Mouse (Mus musculus): ENCODE data around the gene Ndst2. TPM values are rescaled to one million over a fixed set of nuclear protein-coding genes. Genes with fewer than 3 reads are reported as not detected.

Gene Ndst2
- polyA plus RNA-seq, 1 experiment from 2014 or later = 22.4 TPM

DNA sequence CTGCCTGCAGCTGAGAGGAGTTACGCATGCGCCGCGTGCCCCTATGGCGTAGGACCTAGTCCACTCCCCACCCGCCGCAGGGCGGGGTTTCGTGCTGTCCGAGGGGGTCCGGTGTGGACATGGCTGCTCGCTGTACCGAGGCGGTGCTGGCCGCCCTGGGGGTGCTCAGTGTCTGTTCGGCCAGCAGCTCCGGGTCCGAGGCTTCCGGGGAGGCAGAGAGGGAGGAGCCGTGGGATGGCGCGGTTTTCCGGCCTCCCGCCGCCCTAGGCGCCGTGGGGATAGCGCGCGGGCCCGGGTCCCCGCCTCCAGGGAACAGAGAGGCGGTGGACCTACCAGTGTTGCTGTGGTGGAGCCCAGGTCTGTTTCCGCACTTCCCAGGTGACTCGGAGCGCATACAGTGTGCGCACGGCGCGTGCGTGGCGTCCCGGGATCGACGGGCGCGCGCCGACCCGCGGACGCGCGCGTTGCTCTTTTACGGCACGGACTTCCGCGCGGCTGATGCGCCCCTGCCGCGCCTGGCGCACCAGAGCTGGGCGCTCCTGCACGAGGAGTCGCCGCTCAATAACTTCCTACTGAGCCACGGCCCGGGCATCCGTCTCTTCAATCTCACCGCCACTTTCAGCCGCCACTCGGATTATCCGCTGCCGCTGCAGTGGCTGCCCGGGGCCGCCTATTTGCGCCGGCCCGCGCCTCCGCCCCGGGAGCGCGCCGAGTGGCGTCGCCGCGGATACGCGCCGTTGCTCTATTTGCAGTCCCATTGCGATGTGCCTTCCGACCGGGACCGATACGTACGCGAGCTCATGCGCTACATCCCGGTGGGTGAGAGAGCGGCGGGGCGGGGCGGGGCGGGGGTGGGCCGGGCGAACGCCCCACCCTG, 39.2 kb downstream of the Ndst2 start, which contains the start of gene Fut11:
Gene Fut11 (plus strand): TSS at position 85 of the 877 bp plus-strand sequence.
- Histone ChIP-seq H3K36me3 (peaks cover 78% of the 10 kb centered on the region), H3K27ac (peak within 1 kb of the TSS; percentile 96), H3K4me2 (peak within 1 kb of the TSS; percentile 90), H3K4me3 (peak within 1 kb of the TSS; percentile 94), H3K9me3 (replicated peaks) (no peaks in the 10 kb centered on the region), H3K9ac (peak within 1 kb of the TSS; percentile 94), H3K27me3 (replicated peaks) (no peaks in the 10 kb centered on the region), H3K4me1 (peaks cover 59% of the 10 kb centered on the region)
- WGBS (ENCODE audit: insufficient replicate concordance) = under 1% methylated on average over 111 of the region's 111 CpGs
- ATAC-seq = peak; percentile 87

DNA sequence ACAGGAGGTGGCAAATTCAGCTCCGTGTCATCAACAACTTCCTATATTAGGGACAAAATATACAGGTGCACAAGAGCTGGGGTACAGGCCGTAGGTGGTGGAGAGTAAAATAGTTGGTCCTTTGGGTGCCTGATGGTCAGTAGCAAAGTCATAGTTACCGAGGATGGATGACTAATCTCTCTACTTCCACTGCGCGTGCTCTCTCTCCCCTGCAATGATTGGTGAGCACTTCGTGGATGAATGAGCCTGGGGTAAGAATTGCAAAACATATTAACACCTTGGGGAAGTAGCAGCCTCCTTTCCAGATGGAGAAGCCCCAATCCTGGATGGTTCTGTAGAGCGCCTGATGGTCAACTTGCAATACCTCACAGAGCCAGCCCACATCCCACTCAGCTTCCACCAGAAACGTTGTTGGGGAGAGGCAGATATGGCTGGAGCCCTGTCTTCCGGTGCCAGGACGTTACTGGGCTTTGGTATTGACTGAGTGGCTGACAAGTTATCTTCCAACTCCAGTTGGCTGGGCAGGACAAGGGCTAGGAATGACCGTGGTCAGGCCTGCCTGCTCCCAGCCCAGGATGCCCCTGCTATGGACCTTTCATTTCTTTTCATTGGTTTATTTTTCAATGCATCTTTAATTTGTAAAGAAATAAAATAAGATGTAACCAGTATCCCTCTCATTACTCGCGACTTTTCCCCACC, 40.0 kb downstream of the Ndst2 start:
- Histone ChIP-seq H3K4me2 (peak overlapping the region; percentile 90), H3K36me3 (peaks cover 80% of the 10 kb centered on the region), H3K9me3 (replicated peaks) (no peaks in the 10 kb centered on the region), H3K4me3 (peak overlapping the region; percentile 94), H3K9ac (peak overlapping the region; percentile 94), H3K4me1 (peaks cover 53% of the 10 kb centered on the region), H3K27me3 (replicated peaks) (no peaks in the 10 kb centered on the region), H3K27ac (peak overlapping the region; percentile 96)
- WGBS (ENCODE audit: insufficient replicate concordance) = 41% methylated on average over 13 of the region's 13 CpGs
- ATAC-seq = peak; percentile 27

DNA sequence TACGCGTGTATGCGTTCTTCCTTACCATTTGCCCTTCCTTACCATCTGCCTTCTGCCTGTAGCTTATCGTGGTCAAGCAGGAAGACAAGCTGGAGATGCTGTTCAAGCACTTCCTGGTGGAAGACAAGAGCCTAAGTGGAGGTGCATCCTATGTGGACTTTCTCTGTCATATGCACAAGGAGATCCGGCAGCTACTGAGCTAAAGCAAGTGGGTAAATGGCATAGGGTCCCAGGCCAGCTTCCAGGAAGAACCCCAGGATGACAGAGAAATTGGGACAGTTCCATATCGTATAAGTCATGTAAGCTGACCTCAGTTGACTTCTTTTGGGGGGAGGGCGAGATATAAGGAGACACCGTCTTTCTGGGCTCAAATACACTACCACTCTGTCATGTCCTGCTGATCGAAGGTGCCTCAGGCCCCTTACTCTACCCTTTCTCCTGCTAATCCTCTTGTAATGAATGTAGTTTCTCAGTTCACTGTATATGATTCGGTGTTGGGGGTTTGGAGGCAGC, 40.7 kb downstream of the Ndst2 start:
- Histone ChIP-seq H3K36me3 (peaks cover 80% of the 10 kb centered on the region), H3K4me1 (peaks cover 46% of the 10 kb centered on the region), H3K4me2 (peak overlapping the region; percentile 90), H3K27me3 (replicated peaks) (no peaks in the 10 kb centered on the region), H3K9me3 (replicated peaks) (no peaks in the 10 kb centered on the region), H3K27ac (peak overlapping the region; percentile 96), H3K9ac (no peak overlapping the region), H3K4me3 (no peak overlapping the region; the same call in 1 of the 2 replicates)
- 74% methylated on average over 10 of the region's 10 CpGs for WGBS (ENCODE audit: insufficient replicate concordance)
- no peak for ATAC-seq

DNA sequence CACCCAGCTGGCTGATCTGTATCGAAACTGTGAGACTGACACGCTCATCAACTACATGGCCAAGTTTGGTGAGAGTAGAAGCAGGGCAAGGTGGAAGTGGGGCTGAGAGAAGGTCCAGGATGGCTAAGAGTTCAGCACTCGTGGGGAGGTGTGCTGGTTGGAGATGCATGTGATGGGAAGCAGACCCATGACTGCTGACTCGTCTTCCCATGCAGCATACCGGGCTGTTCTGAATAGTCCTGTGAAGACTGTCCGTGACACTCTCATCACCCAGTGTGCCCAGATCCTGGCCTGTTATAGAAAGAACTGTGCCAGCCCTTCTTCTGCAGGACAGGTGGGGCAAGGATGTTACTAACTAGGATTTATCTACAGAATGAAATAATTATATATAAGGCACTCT, 42.6 kb downstream of the Ndst2 start:
- ATAC-seq = no peak
- H3K36me3 ChIP-seq = peaks cover 85% of the 10 kb centered on the region
- H3K27ac ChIP-seq = no peak overlapping the region
- no peak overlapping the region for H3K9ac ChIP-seq
- H3K4me1 ChIP-seq = peaks cover 27% of the 10 kb centered on the region
- no peak overlapping the region for H3K4me2 ChIP-seq
- H3K4me3 ChIP-seq = no peak overlapping the region
- H3K9me3 ChIP-seq (replicated peaks) = no peaks in the 10 kb centered on the region
- H3K27me3 ChIP-seq (replicated peaks) = no peaks in the 10 kb centered on the region
- WGBS (ENCODE audit: insufficient replicate concordance) = 81% methylated on average over 6 of the region's 6 CpGs

DNA sequence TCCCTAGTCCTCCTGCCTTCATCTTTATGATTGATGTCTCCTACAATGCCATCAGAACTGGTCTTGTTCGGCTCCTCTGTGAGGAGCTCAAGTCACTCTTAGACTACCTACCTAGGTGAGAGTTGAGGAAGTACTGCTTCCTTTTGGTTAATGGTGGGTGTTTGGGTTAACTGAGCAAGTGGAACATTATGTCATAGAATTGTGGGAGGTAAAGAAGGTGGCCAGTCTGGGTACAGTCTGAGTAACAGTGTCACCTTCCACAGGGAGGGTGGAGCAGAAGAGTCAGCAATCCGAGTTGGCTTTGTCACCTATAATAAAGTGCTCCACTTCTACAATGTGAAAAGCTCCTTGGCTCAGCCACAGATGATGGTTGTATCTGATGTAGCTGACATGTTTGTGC, 45.4 kb downstream of the Ndst2 start:
- no peaks in the 10 kb centered on the region for H3K9me3 ChIP-seq (replicated peaks)
- peaks cover 8% of the 10 kb centered on the region for H3K4me1 ChIP-seq
- H3K9ac ChIP-seq = no peak overlapping the region
- H3K27me3 ChIP-seq (replicated peaks) = no peaks in the 10 kb centered on the region
- WGBS (ENCODE audit: insufficient replicate concordance) = 78% methylated on average over 2 of the region's 2 CpGs
- H3K4me3 ChIP-seq = no peak overlapping the region
- H3K27ac ChIP-seq = no peak overlapping the region; the same call in 1 of the 2 replicates
- H3K4me2 ChIP-seq = no peak overlapping the region
- ATAC-seq = no peak
- H3K36me3 ChIP-seq = peaks cover 100% of the 10 kb centered on the region

DNA sequence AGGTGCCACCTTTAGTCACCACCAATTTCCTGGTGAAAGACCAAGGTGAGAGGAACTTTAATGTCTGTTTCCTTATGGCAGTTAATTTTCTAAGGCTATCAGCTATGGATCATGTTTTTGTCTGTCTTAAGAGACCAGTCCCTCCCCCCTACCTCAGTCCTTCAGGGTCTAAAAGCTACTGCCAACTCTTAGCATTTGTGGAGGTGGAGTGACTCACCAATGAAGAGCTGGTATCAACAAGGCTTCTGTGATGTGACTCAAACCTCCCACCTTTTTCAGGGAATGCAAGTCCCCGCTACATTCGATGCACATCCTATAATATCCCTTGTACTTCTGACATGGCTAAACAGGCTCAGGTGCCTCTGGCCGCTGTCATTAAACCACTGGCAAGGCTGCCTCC, 47.8 kb downstream of the Ndst2 start:
- Histone ChIP-seq H3K36me3 (peaks cover 100% of the 10 kb centered on the region), H3K27ac (no peak overlapping the region), H3K9me3 (replicated peaks) (no peaks in the 10 kb centered on the region), H3K9ac (no peak overlapping the region), H3K4me1 (peaks cover 6% of the 10 kb centered on the region; the same call in 1 of the 2 replicates), H3K27me3 (replicated peaks) (no peaks in the 10 kb centered on the region), H3K4me2 (no peak overlapping the region), H3K4me3 (no peak overlapping the region)
- WGBS (ENCODE audit: insufficient replicate concordance) = 89% methylated on average over 3 of the region's 3 CpGs
- ATAC-seq = no peak

DNA sequence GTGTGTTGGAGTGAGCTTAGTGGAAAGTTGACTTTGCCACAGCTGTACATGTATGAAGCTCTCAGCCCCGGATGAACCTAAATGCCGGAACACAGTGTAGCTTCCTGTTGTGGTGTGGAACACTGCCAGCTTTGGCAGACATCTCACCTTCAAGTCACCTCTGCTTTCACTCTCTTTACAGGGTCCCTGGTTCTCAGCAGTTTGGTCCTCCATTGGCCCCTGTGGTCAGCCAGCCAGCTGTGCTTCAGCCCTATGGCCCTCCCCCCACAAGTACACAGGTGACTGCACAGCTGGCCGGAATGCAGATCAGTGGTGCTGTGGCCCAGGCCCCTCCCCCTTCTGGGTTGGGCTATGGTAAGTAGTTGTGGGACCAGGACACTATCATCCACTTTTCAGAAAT, 51.9 kb downstream of the Ndst2 start:
- H3K4me3 ChIP-seq = no peak overlapping the region
- peaks cover 6% of the 10 kb centered on the region; the same call in 1 of the 2 replicates for H3K4me1 ChIP-seq
- peaks cover 100% of the 10 kb centered on the region for H3K36me3 ChIP-seq
- H3K9me3 ChIP-seq (replicated peaks) = no peaks in the 10 kb centered on the region
- H3K27ac ChIP-seq = no peak overlapping the region
- no peaks in the 10 kb centered on the region for H3K27me3 ChIP-seq (replicated peaks)
- WGBS (ENCODE audit: insufficient replicate concordance) = 72% methylated on average over 3 of the region's 3 CpGs
- ATAC-seq = peak; percentile 51; the same call in 1 of the 2 replicates
- H3K9ac ChIP-seq = no peak overlapping the region
- no peak overlapping the region for H3K4me2 ChIP-seq

DNA sequence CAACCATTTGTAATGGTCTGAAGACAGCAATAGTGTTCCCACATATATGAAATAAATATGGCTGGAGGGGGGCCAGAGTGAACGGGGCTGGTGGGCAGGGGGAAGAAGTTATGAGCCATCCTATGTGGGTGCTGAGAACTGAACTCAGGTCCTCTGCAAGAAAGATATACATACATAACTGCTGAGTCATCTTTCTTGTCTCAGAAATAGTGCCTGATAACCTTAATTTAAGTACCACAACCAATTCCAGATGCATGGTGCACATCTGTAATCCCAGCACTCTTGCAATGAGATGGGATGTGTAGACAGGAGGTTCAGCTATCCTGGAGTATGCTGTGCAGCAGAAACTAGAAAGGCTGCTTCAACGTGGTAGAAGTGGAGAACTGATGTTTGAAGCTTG, 52.6 kb downstream of the Ndst2 start:
- no peak for ATAC-seq
- H3K36me3 ChIP-seq = peaks cover 100% of the 10 kb centered on the region
- WGBS (ENCODE audit: insufficient replicate concordance) = 84% methylated on average over 2 of the region's 2 CpGs
- no peak overlapping the region for H3K4me2 ChIP-seq
- H3K27ac ChIP-seq = no peak overlapping the region
- H3K9ac ChIP-seq = no peak overlapping the region
- H3K4me1 ChIP-seq = peaks cover 6% of the 10 kb centered on the region; the same call in 1 of the 2 replicates
- H3K27me3 ChIP-seq (replicated peaks) = no peaks in the 10 kb centered on the region
- H3K4me3 ChIP-seq = no peak overlapping the region
- no peaks in the 10 kb centered on the region for H3K9me3 ChIP-seq (replicated peaks)

DNA sequence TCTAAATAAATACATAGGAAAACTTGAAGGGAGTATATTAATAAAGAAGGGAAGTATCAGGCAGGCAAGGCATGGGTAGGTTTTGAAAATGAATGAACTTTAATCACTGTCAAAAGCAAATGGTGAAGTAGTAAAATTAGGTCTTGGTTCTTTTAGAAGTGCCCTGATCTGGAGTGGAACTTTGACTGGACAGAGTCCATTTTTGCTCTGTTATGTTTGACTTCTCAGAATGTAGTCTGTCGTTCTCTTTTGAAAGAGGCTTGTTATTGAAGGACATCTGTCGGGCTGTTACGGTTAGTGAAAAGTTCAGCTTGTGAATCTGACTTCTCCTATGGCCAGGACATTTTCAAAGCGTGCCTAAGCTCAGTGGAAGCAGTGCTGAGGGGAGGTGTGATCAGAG, 56.5 kb downstream of the Ndst2 start:
- peaks cover 27% of the 10 kb centered on the region for H3K4me1 ChIP-seq
- ATAC-seq = no peak
- H3K27me3 ChIP-seq (replicated peaks) = no peaks in the 10 kb centered on the region
- WGBS (ENCODE audit: insufficient replicate concordance) = 84% methylated on average over 4 of the region's 4 CpGs
- H3K4me2 ChIP-seq = no peak overlapping the region
- no peak overlapping the region for H3K27ac ChIP-seq
- no peaks in the 10 kb centered on the region for H3K9me3 ChIP-seq (replicated peaks)
- H3K4me3 ChIP-seq = no peak overlapping the region
- H3K36me3 ChIP-seq = peaks cover 77% of the 10 kb centered on the region
- no peak overlapping the region for H3K9ac ChIP-seq

DNA sequence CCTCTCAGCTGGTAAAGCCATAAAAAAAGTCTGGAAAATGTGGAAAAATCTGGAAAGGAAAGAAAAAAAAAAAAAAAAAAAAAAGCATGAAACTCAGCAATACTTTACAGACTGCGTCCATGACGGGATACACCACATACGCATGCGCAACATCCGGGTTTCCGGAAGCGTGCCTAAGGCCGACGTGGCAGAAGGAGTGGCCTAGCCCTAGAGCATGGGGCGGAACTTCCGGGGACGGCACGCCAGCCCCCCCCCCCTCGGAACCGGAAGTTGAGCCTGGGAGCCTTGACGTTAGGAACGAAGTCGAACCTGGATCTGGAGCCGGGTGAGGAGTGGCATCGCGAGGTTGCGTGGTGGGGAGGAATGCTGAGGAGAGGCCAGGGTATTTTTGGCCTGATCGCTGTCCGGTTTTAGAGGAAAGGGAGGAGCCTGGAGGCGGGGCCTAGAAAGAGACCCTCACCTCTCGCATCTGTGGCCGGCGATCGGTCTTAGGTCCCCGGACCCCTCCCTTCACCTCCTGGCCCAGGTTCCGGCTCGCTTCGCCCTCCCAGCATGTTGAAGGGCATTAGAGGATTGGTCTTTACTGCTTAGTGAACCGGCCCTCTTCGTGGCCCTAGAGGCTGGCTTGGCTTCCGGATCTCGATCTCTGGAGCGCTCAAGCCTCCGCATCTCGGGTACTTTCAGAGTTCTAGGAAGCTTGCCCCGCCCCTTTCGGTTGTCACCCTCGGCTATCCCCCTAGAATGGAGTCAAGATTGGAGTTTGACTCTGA, 60.1 kb downstream of the Ndst2 start, which contains the start of gene Sec24c:
Gene Sec24c (plus strand): TSS at position 245 of the 770 bp plus-strand sequence.
- Histone ChIP-seq H3K27me3 (replicated peaks) (peaks cover 10% of the 10 kb centered on the region), H3K9me3 (replicated peaks) (no peaks in the 10 kb centered on the region), H3K4me3 (peak within 1 kb of the TSS; percentile 75), H3K4me2 (peak within 1 kb of the TSS; percentile 90), H3K4me1 (peaks cover 24% of the 10 kb centered on the region), H3K9ac (peak within 1 kb of the TSS; percentile 84), H3K27ac (peak within 1 kb of the TSS; percentile 90), H3K36me3 (peaks cover 41% of the 10 kb centered on the region)
- ATAC-seq = peak; percentile 96
- WGBS (ENCODE audit: insufficient replicate concordance) = under 1% methylated on average over 43 of the region's 43 CpGs

DNA sequence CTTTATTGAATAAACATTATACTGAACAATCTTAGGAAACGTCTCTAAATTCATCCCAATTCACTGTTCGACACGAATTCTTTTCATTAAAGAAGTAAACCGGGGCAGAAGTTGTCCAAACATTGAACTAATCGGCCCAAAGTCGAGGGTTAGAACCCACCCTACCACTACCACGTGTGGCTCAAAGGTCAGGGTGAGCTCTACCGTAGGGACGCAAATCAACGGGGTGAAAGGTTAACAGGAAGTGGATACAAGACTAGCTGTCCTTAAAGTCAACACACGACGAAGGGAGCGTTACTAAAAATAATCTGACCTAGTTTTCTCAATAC, 60.7 kb downstream of the Ndst2 start:
- peaks cover 24% of the 10 kb centered on the region for H3K4me1 ChIP-seq
- H3K9me3 ChIP-seq (replicated peaks) = no peaks in the 10 kb centered on the region
- ATAC-seq = peak; percentile 69
- H3K27me3 ChIP-seq (replicated peaks) = peaks cover 15% of the 10 kb centered on the region
- peak overlapping the region; percentile 47; the same call in 1 of the 2 replicates for H3K27ac ChIP-seq
- 8% methylated on average over 13 of the region's 13 CpGs for WGBS (ENCODE audit: insufficient replicate concordance)
- peaks cover 36% of the 10 kb centered on the region for H3K36me3 ChIP-seq
- peak overlapping the region; percentile 37; the same call in 1 of the 2 replicates for H3K9ac ChIP-seq
- H3K4me2 ChIP-seq = peak overlapping the region; percentile 90
- H3K4me3 ChIP-seq = peak overlapping the region; percentile 75
